8 mouse cellular contexts compared by ENCODE assay signal in the genomic region with DNA sequence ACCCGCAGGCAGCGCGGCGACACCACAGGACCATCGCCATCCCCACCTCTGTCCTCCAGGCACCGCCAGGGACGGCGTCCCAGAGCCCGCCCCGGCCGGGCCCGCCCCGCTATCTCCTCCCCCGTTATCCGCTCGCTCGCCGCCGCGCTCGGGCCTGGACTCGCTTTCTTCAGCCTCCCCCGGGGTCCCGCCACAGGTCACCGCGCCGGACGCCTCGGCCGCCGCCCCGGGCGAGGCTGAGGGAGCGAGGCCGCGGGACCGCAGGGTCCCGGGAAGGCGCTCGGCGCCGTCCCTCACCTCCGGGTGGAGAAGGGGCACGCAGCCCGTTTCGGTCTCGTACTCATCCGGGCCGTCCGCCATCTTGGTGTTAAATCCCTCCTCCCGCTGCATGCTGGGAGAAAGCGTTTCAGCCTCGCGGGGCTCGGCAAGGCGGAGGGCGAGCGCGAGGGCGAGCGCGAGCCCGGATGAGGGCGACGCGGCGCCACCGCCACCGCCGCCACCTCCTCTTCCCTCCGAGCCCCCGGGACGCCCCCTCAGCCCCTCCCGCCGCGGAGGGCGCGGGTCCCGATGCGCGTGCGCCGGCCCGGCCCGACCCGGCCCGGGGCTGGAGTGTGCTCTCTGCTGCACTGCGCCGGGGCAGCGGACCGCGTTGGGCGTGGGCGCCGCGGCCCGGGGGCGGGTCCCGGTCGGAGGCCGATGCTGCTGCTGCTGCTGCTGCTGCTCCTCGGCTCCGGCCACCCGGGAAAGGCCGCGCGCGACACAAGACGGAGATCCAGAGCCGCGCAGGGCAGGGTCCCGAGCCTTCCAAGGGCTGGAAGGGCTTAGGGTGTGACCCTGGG. TPM values are rescaled to one million over a fixed set of nuclear protein-coding genes. Genes with fewer than 3 reads are reported as not detected.
DNase-seq lines count a peak whose midpoint lies in the region; ATAC-seq and TF ChIP-seq lines count a peak whose summit lies in the region.

A gene (minus strand): TSS at position 500 of the 839 bp plus-strand sequence.

- peaks cover 18% of the 10 kb centered on the region for H3K4me1 ChIP-seq in heart, embryonic 10.5 days
- peaks cover 21% of the 10 kb centered on the region for H3K4me1 ChIP-seq in kidney, embryonic 15.5 days

- peak within 1 kb of the TSS; percentile 89 for H3K4me2 ChIP-seq in kidney, embryonic 15.5 days

- H3K27me3 ChIP-seq in C2C12 (ENCODE audit: control insufficient read depth, insufficient read depth, insufficient read length): no peaks in the 10 kb centered on the region
- H3K27me3 ChIP-seq in heart, embryonic 10.5 days (ENCODE audit: insufficient read depth, poor library complexity, severe bottlenecking): no peaks in the 10 kb centered on the region
- H3K27me3 ChIP-seq in kidney, embryonic 15.5 days: no peaks in the 10 kb centered on the region

- no peak for TF ChIP-seq CTCF in C2C12 (IDR thresholded peaks at IDR 0.05; ENCODE audit: control insufficient read depth, insufficient read depth, insufficient read length)
- TF ChIP-seq CTCF in brain, embryonic 14.5 days (IDR thresholded peaks at IDR 0.05; ENCODE audit: borderline replicate concordance, extremely low read depth, insufficient read depth, insufficient read length): no peak

- H3K9me3 ChIP-seq in heart, embryonic 10.5 days: no peaks in the 10 kb centered on the region
- H3K9me3 ChIP-seq in kidney, embryonic 15.5 days (replicated peaks): no peaks in the 10 kb centered on the region

- H3K9ac ChIP-seq in kidney, embryonic 15.5 days: peak within 1 kb of the TSS; percentile 95

- TF ChIP-seq POLR2A in brain, embryonic 14.5 days (IDR thresholded peaks at IDR 0.05; ENCODE audit: borderline replicate concordance, extremely low read depth, insufficient read depth, insufficient read length, poor library complexity, severe bottlenecking): peak; percentile 90

- H3K4me3 ChIP-seq in C2C12 (ENCODE audit: insufficient read depth, poor library complexity, severe bottlenecking): peak within 1 kb of the TSS; percentile 97
- H3K4me3 ChIP-seq in heart, embryonic 10.5 days: peak within 1 kb of the TSS; percentile 90
- H3K4me3 ChIP-seq in kidney, embryonic 15.5 days (replicated peaks): peak within 1 kb of the TSS; percentile 89

- peaks cover 43% of the 10 kb centered on the region for H3K79me3 ChIP-seq in C2C12 (ENCODE audit: low read depth)

- peak within 1 kb of the TSS; percentile 97 for H3ac ChIP-seq in C2C12 (ENCODE audit: control insufficient read depth, insufficient read length, low read depth)

- DNase-seq in brain, embryonic 14.5 days (ENCODE audit: low read depth): peak; percentile 97
- peak; percentile 96 for DNase-seq in heart, embryonic 10.5 days (ENCODE audit: low spot score)
- peak; percentile 89 for DNase-seq in liver
- peak; percentile 55 to 77 for DNase-seq in monocyte, adult 2 months (ENCODE audit: low read depth in 1 of 2, low spot score in 2 of 2)
- peak; percentile 74 to 77 for DNase-seq in spleen, postnatal 14 days (ENCODE audit: low spot score in 2 of 2)

- peaks cover 48% of the 10 kb centered on the region for H3K79me2 ChIP-seq in C2C12 (ENCODE audit: control insufficient read depth, insufficient read depth)

- H3K36me3 ChIP-seq in C2C12 (ENCODE audit: control insufficient read depth, insufficient read depth): no peaks in the 10 kb centered on the region
- no peaks in the 10 kb centered on the region for H3K36me3 ChIP-seq in heart, embryonic 10.5 days
- no peaks in the 10 kb centered on the region for H3K36me3 ChIP-seq in kidney, embryonic 15.5 days

- H3K27ac ChIP-seq in heart, embryonic 10.5 days: peak within 1 kb of the TSS; percentile 99
- peak within 1 kb of the TSS; percentile 99 for H3K27ac ChIP-seq in kidney, embryonic 15.5 days

- under 1% methylated on average over 109 of the region's 112 CpGs for WGBS in heart, embryonic 10.5 days
- under 1% methylated on average over 94 of the region's 112 CpGs for WGBS in kidney, embryonic 15.5 days

- peak; percentile 84 for ATAC-seq in erythroblast, adult 5-6 weeks (replicated peaks; ENCODE audit: low FRiP score, poor library complexity, severe bottlenecking)
- peak; percentile 94 for ATAC-seq in kidney, embryonic 15.5 days (replicated peaks; ENCODE audit: low FRiP score)

TF ChIP-seq in C2C12, 6 proteins besides CTCF, POLR2A, EP300 and RAD21:
- TF ChIP-seq MYOD1 (IDR thresholded peaks at IDR 0.05; ENCODE audit: control insufficient read depth, insufficient read length, low read depth) (no peak), MAX (IDR thresholded peaks at IDR 0.05) (peak; percentile 80), CEBPB (IDR thresholded peaks at IDR 0.05; ENCODE audit: low read depth) (no peak), MYOG (IDR thresholded peaks at IDR 0.05; ENCODE audit: control insufficient read depth, extremely low read depth, insufficient read length) (no peak), USF1 (IDR thresholded peaks at IDR 0.05; ENCODE audit: low read depth) (no peak), FOSL1 (IDR thresholded peaks at IDR 0.05; ENCODE audit: insufficient read depth, low read length, poor library complexity, severe bottlenecking) (no peak)

RNA-seq across cellular contexts. Expression of the gene that starts here (rescaled TPM):
- 5.2 TPM for polyA plus RNA-seq in C2C12 (2012; fragmentation: generic; extraction: Trizol)
- polyA plus RNA-seq in brain, embryonic 14.5 days (2012; rRNA removed): 83.4 and 90.8 TPM in 2 replicates
- 19.9 and 54.4 TPM in 2 replicates for total RNA-seq in erythroblast, adult 5-6 weeks (2015; ENCODE audit: low replicate concordance)
- total RNA-seq in erythroblast, adult 5-6 weeks (2017; ENCODE audit: low replicate concordance): 15.8 and 18.3 TPM in 2 replicates
- 20.9 and 21.7 TPM in 2 replicates for polyA plus RNA-seq in heart, embryonic 10.5 days (2016; fragmentation: Nextera tagmentation; extraction: Ambion mirVana)
- polyA plus RNA-seq in kidney, embryonic 15.5 days (2015; fragmentation: Nextera tagmentation; extraction: Ambion mirVana): 24.7 and 24.9 TPM in 2 replicates

Comparison
In these comparisons a context has a peak if more than half of its experiments do, and no peak if none do; other contexts are left out.
1. Peak in every context shown above with its lines: DNase-seq, ATAC-seq, H3K4me3 ChIP-seq and H3K27ac ChIP-seq.